Mouse (Mus musculus): ENCODE data around the gene Clpsl2.
A peak's percentile ranks its signal among the peaks of the same experiment; 100 is the strongest.

Clpsl2 gene

GRCm38 (mm10) chr17:28565181-28565580 is 16.0 kb downstream of the Clpsl2 start:
- DNase-seq = no peak

GRCm38 (mm10) chr17:28567541-28567940 is 18.3 kb downstream of the Clpsl2 start:
- DNase-seq = no peak

DNA sequence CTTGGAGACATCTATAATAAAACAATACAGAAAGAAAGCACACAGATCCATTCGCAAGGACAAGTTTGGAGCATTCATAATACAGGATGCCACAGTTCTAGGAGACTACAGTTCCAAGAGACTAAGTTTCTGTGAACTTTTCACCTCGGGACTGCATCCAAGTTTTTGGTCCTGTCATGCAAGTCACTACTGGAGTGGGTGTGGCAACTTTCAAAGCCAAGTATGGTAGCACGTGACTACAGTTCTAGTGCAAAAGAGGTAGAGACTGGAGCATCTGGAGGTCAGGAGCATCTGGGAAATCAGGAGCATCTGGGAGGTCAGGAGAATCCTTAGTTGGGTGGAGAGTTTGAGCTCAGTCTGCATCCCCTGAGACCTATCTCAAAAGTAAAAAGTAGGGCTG is 22.7 kb downstream of the Clpsl2 start:
- DNase-seq = no peak

DNA sequence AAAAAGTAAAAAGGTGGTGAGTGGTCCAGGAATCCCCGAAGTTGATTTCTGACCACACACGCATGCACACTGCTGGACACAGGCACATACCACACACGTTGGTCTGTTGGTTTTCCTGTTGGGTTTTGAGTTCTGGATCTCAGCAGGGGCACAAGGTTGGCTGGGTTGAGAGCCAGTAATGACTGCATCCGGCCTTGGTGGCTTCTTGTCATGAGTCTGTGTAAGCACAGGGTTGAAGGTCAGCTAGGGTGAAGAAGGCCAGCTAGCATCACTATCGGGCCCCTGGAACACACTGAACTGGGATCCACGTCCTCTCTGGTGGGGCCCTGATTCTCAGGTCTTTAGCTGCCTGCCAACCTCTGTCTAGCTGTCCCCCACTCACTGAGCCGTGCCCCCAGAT is 23.3 kb downstream of the Clpsl2 start:
- DNase-seq = no peak

- DNase-seq = no peak
Measured at GRCm38 (mm10) chr17:28572941-28573340, 23.7 kb downstream of the Clpsl2 start.

GRCm38 (mm10) chr17:28575244-28576125 is 26.3 kb downstream of the Clpsl2 start, which contains the start of gene Lhfpl5:
Gene Lhfpl5, plus strand, starts transcription at chr17:28575641.
- DNase-seq = peak in 1 of 2 experiments; percentile 34

- peak; percentile 83 to 87 for DNase-seq
Measured at GRCm38 (mm10) chr17:28580396-28580795, 31.2 kb downstream of the Clpsl2 start.

DNA sequence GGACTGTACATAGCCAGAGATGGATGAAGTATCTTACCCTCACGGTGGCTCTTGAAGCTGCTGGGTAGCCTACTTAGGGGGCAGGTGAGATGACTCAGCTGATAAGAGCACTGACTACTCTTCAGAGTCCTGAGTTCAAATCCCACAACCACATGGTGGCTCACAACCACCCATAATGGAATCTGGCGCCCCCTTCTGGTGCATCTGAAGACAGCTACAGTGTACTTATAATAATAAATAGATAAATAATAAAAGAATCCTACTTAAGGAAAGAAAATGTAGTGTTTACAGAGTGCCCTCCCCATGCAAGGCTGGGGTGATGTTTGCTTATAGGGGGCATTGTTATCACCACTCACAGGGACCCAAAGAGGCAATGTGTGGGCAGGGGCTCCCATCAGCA is 31.8 kb downstream of the Clpsl2 start:
- DNase-seq = no peak

GRCm38 (mm10) chr17:28586509-28586908 is 37.3 kb downstream of the Clpsl2 start:
- DNase-seq = no peak

DNA sequence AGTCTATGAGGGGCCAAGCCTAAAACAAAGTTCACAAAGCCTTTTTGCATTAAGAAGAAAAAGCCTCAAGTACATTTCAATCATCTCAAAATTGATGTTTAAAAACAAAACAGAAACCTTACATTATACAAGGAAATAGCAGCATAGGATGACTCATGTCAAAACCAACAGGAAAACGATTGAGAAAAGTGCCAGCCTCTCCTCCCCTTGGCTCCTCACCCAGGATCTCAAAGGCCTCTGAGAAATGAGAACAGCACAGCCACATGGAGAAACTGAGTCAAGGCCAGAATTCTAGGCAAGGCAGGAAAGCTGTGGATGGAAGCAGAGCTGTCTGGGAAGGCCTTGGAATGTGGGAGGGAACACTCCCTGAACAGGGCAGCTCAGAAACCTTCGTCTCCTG is 39.4 kb downstream of the Clpsl2 start:
- DNase-seq = no peak

GRCm38 (mm10) chr17:28590596-28590995 is 41.4 kb downstream of the Clpsl2 start:
- no peak for DNase-seq

GRCm38 (mm10) chr17:28591476-28591875 is 42.3 kb downstream of the Clpsl2 start:
- DNase-seq = no peak

GRCm38 (mm10) chr17:28592998-28593397 is 43.8 kb downstream of the Clpsl2 start:
- peak; percentile 75 to 79 for DNase-seq

DNA sequence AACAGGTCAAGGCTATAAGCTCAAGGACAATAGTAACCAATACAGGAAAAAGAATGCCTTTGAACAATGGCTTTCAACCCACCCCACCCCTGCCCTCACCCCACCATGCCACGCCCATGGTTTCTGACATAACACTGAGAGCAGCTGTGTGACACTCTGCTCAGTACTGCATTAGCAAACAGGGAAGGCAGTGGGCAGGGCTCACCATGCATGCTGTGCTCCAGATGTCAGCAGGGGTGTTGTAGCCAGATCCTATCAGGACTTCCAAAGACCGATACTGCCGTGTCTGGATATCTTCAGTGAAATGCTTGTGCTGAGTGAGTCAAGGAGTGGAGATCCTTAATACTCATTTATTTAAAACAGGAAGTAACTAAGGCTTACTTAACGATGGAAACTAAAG is 44.8 kb downstream of the Clpsl2 start:
- no peak for DNase-seq

DNA sequence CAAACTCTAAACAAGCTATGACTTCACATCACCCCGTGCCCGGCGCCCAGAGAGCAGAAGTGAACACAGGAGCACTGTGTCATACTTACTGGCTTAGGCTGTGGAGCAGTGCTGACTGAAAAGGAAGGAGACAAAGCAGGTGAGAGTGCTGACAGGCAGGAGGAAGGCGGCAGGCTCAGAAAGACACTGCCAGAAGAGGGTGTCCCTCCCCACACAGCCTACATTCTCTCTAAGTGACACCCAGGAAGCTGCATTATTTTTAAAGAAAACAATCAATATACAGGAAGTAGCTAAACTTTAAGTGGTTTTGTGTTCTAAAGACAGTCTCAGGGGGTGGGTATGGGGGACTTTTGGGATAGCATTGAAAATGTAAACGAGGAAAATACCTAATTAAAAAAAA is 51.6 kb downstream of the Clpsl2 start:
- DNase-seq = no peak

DNA sequence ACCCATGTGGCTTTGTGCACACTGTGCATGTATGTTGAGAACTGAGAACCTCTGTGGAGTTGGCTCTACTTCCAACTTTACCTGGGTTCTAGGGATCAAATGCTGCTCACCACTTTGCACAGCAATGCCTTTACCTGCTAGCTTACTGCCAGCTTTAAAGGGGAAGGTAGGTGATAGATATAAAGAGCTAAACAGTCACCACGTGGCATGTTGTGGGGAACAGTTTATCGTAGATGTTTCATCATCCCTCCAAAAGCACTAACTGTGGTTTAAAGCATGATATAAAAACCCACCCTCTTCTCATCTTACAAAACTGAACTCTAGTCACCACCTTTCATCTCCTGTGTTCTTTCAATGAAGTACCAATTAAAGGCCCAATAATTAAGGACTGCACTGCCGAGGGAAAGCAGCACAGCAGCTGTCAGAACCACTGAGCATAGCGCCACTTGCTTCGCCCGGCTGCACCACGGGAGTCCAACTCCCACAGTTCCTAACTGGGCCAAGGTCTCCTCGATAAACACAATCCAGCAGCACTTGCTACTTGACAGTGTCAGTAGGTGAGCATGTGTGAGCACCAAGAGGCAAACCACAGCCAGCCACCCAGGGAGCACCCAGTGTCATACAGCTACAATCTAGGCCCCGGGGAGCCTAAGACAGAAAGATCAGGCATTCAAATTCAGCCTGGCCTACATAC is 52.5 kb downstream of the Clpsl2 start:
- DNase-seq = no peak
